Mouse (Mus musculus) heart, embryonic 11.5 days (tissue): ENCODE results near the gene Gm10570. TPM values are rescaled to one million over a fixed set of nuclear protein-coding genes. Genes with fewer than 3 reads are reported as not detected.

Experiments used
- ATAC-seq: fragments of 200-750 bp; cut with Nextera tagmentation; replicated peaks from 2 replicates; pipeline ENCODE4 v1.8.0; 2017; ENCODE audit warnings: moderate library complexity; ENCODE audit not compliant: insufficient number of reproducible peaks, low FRiP score, low TSS enrichment
- H3K27ac ChIP-seq: fragments of 300-500 bp; sonication (generic); 2 replicates; pipeline ENCODE4 v1.5.1; 2014; ENCODE audit warnings: mild to moderate bottlenecking, low read depth, low read length
- H3K27me3 ChIP-seq: fragments of 300-500 bp; sonication (generic); 2 replicates; pipeline ENCODE4 v1.6.1; 2014; ENCODE audit warnings: mild to moderate bottlenecking, low read length, mixed read lengths; ENCODE audit not compliant: control insufficient read depth, insufficient read depth
- H3K36me3 ChIP-seq: fragments of 300-500 bp; sonication (generic); 2 replicates; pipeline ENCODE4 v1.6.1; 2014; ENCODE audit warnings: mild to moderate bottlenecking, low read length, moderate library complexity, mixed read lengths; ENCODE audit not compliant: control insufficient read depth, insufficient read depth
- H3K4me1 ChIP-seq: fragments of 300-500 bp; sonication (generic); 2 replicates; pipeline ENCODE4 v1.6.1; 2014; ENCODE audit warnings: low read length; ENCODE audit not compliant: control insufficient read depth, insufficient read depth
- H3K4me2 ChIP-seq: fragments of 300-500 bp; sonication (generic); 2 replicates; pipeline ENCODE4 v1.6.1; 2014; ENCODE audit warnings: mild to moderate bottlenecking, moderate library complexity
- H3K4me3 ChIP-seq: fragments of 300-500 bp; sonication (generic); 2 replicates; pipeline ENCODE4 v1.5.1; 2014; ENCODE audit warnings: low read depth, low read length
- H3K9ac ChIP-seq: fragments of 300-500 bp; sonication (generic); 2 replicates; pipeline ENCODE4 v1.6.1; 2014; ENCODE audit warnings: mild to moderate bottlenecking, low read depth, low read length, moderate library complexity
- H3K9me3 ChIP-seq: fragments of 300-500 bp; sonication (generic); replicated peaks from 2 replicates; pipeline ENCODE4 v1.6.1; 2016; ENCODE audit warnings: low read length; ENCODE audit not compliant: control insufficient read depth
- WGBS: fragments of 180-500 bp; shearing (Covaris S2); extraction: QIAGEN DNeasy Blood & Tissue Kit; methylation state at CpG from one replicate; pipeline ENCODE4 v1.1.7; 2014; ENCODE audit not compliant: insufficient replicate concordance; 5-methylcytosine and 5-hydroxymethylcytosine counted together
- polyA plus RNA-seq: library from polyadenylated mRNA; unstranded; fragments of >200 nt; fragmentation: Nextera tagmentation; extraction: Ambion mirVana; gene quantifications from 2 replicates; pipeline ENCODE4 v1.2.1, GENCODE M21; 2014

Gm10570 gene
- polyA plus RNA-seq, result 0.82 TPM in 1 of 2 replicates, not detected in the other

- under 1% methylated on average over 52 of the region's 52 CpGs for WGBS
- H3K4me3 ChIP-seq, result peak within 1 kb of the TSS; percentile 60
- peak; percentile 66 for ATAC-seq
- H3K4me1 ChIP-seq, result peaks cover 15% of the 10 kb centered on the region; the same call in 1 of the 2 replicates
- peaks cover 2% of the 10 kb centered on the region; the same call in 1 of the 2 replicates for H3K36me3 ChIP-seq
- H3K4me2 ChIP-seq, result peak within 1 kb of the TSS; percentile 81
- H3K9ac ChIP-seq, result peak within 1 kb of the TSS; percentile 75
- peaks cover 23% of the 10 kb centered on the region for H3K27me3 ChIP-seq
- H3K9me3 ChIP-seq, result no peaks in the 10 kb centered on the region
- H3K27ac ChIP-seq, result peak within 1 kb of the TSS; percentile 80
Observed at GRCm38 (mm10) chr4:130308231-130309081, at the start of gene Gm10570, which contains the start of gene Fabp3. TSS of gene Gm10570 (minus strand) at chr4:130308674. TSS of gene Fabp3 (plus strand) at chr4:130308595.

- Histone ChIP-seq H3K27ac (no peak overlapping the region), H3K36me3 (0 out of 2 replicates have a peak, but pooled peaks cover 3% of the 10 kb centered on the region), H3K9ac (no peak overlapping the region), H3K4me1 (peaks cover 6% of the 10 kb centered on the region), H3K4me2 (0 out of 2 replicates have a peak overlapping the region, but pooled peaks have one; percentile 90), H3K4me3 (no peak overlapping the region), H3K27me3 (no peaks in the 10 kb centered on the region), H3K9me3 (no peaks in the 10 kb centered on the region)
- no peak for ATAC-seq
Observed at GRCm38 (mm10) chr4:130357946-130358345, 49.5 kb upstream of the Gm10570 start.

GRCm38 (mm10) chr4:130352588-130352987 lies 44.1 kb upstream of the Gm10570 start:
- WGBS, result 86% methylated on average over 7 of the region's 7 CpGs
- Histone ChIP-seq H3K27ac (no peak overlapping the region), H3K4me1 (no peaks in the 10 kb centered on the region), H3K9me3 (no peaks in the 10 kb centered on the region), H3K4me2 (no peak overlapping the region), H3K36me3 (peaks cover 24% of the 10 kb centered on the region), H3K4me3 (no peak overlapping the region), H3K9ac (no peak overlapping the region), H3K27me3 (no peaks in the 10 kb centered on the region)
- no peak for ATAC-seq

- H3K27me3 ChIP-seq, result no peaks in the 10 kb centered on the region
- 81% methylated on average over 16 of the region's 16 CpGs for WGBS
Observed at GRCm38 (mm10) chr4:130350690-130351422, 42.4 kb upstream of the Gm10570 start.

GRCm38 (mm10) chr4:130349666-130350065 lies 41.2 kb upstream of the Gm10570 start:
- Histone ChIP-seq H3K4me3 (no peak overlapping the region), H3K27me3 (no peaks in the 10 kb centered on the region), H3K27ac (no peak overlapping the region), H3K9me3 (no peaks in the 10 kb centered on the region), H3K4me1 (no peaks in the 10 kb centered on the region), H3K4me2 (no peak overlapping the region), H3K9ac (no peak overlapping the region), H3K36me3 (peaks cover 24% of the 10 kb centered on the region)
- no peak for ATAC-seq
- WGBS, result 92% methylated on average over 6 of the region's 6 CpGs

More at GRCm38 (mm10) chr4:130350690-130351422, 42.4 kb upstream of the Gm10570 start:
- Histone ChIP-seq H3K9ac (no peak overlapping the region), H3K4me2 (no peak overlapping the region), H3K4me3 (no peak overlapping the region), H3K36me3 (peaks cover 24% of the 10 kb centered on the region), H3K27ac (no peak overlapping the region), H3K9me3 (no peaks in the 10 kb centered on the region), H3K4me1 (no peaks in the 10 kb centered on the region)
- no peak for ATAC-seq

GRCm38 (mm10) chr4:130341691-130342090 lies 33.2 kb upstream of the Gm10570 start:
- Histone ChIP-seq H3K27me3 (no peaks in the 10 kb centered on the region), H3K9ac (no peak overlapping the region), H3K4me2 (no peak overlapping the region), H3K36me3 (peaks cover 11% of the 10 kb centered on the region), H3K27ac (no peak overlapping the region), H3K4me3 (no peak overlapping the region), H3K4me1 (no peaks in the 10 kb centered on the region), H3K9me3 (no peaks in the 10 kb centered on the region)
- ATAC-seq, result no peak
- 32% methylated on average over 4 of the region's 4 CpGs for WGBS

- no peak overlapping the region for H3K9ac ChIP-seq
- no peak overlapping the region for H3K4me2 ChIP-seq
- peaks cover 15% of the 10 kb centered on the region for H3K36me3 ChIP-seq
- no peak overlapping the region for H3K4me3 ChIP-seq
- WGBS, result 82% methylated on average over 5 of the region's 5 CpGs
- no peaks in the 10 kb centered on the region for H3K27me3 ChIP-seq
- H3K4me1 ChIP-seq, result no peaks in the 10 kb centered on the region
- H3K27ac ChIP-seq, result no peak overlapping the region
- ATAC-seq, result no peak
- no peaks in the 10 kb centered on the region for H3K9me3 ChIP-seq
Observed at GRCm38 (mm10) chr4:130335867-130336266, 27.4 kb upstream of the Gm10570 start.

- Histone ChIP-seq H3K9ac (no peak overlapping the region), H3K36me3 (peaks cover 15% of the 10 kb centered on the region), H3K4me2 (no peak overlapping the region), H3K4me1 (peaks cover 11% of the 10 kb centered on the region), H3K4me3 (no peak overlapping the region), H3K27ac (no peak overlapping the region), H3K27me3 (no peaks in the 10 kb centered on the region), H3K9me3 (no peaks in the 10 kb centered on the region)
- ATAC-seq, result no peak
- WGBS, result 83% methylated on average over 9 of the region's 9 CpGs
Observed at GRCm38 (mm10) chr4:130327366-130327765, 18.9 kb upstream of the Gm10570 start.
